Mouse (Mus musculus): ENCODE results near the gene Auts2. TPM values are rescaled to one million over a fixed set of nuclear protein-coding genes. Genes with fewer than 3 reads are reported as not detected.

Auts2 gene
- polyA plus RNA-seq, 2 experiments: 38.3 to 50.8 TPM

DNA sequence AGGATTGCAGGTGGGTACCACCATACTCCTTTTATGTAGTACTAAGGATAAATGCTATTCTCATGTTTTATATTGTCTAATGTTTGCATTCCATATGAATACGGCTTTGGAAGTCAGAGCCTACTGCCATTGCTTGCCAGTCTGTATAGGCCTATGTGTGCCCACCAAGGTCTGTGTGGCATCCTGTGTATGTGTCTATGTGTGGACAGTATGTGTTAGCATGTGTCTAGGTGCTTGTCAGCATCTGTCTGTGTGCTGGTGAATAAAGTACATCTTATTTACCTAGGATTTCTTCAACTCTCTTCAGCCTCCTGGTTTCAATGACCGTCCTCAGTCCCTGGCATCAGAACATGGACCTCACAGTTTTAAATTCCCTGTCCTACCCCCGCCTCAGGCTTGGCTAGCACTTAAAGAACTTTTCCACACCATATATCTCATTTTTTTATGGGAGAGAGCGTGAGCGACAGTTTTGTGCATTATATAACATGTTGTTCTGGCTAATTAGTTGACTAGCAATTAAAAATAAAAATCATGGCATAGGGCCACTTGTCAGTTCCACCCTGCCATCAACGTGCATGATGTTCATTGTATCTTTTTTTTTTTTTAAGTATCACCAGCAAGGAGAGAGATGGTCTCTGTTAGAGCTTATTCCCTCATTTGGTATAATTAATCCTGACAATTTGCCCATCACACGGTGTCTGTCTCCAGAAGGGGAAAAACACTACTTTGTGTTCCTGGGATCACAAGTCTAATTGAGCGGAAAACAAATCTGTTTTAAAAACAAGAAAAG is 587.7 kb downstream of the Auts2 start:
- DNase-seq (ENCODE audit: low spot score) (no peak), ATAC-seq (ENCODE audit: low FRiP score, low read depth) (no peak)
- Histone ChIP-seq H3K4me1 (ENCODE audit: control insufficient read depth, insufficient read depth, low read length) (peaks cover 6% of the 10 kb centered on the region), H3K4me2 (replicated peaks; ENCODE audit: low read depth, low read length, severe bottlenecking) (no peak overlapping the region), H3K27ac (replicated peaks; ENCODE audit: low read depth, low read length) (no peak overlapping the region), H3K36me3 (ENCODE audit: control insufficient read depth, insufficient read depth, low read length) (no peaks in the 10 kb centered on the region), H3K9ac (ENCODE audit: low read depth, low read length, severe bottlenecking) (no peak overlapping the region), H3K27me3 (ENCODE audit: control insufficient read depth, insufficient read depth, low read length) (no peaks in the 10 kb centered on the region), H3K9me3 (ENCODE audit: control insufficient read depth, low read length) (no peaks in the 10 kb centered on the region), H3K4me3 (replicated peaks; ENCODE audit: low read length) (no peak overlapping the region)
- no peak for TF ChIP-seq POLR2A (IDR thresholded peaks at IDR 0.05; ENCODE audit: borderline replicate concordance, extremely low read depth, insufficient read depth, insufficient read length)
- 70% methylated on average over 8 of the region's 8 CpGs for WGBS

- ATAC-seq (ENCODE audit: low FRiP score, low read depth) (peak; percentile 52; the same call in 1 of the 2 replicates), DNase-seq (ENCODE audit: low spot score) (peak; percentile 67)
- Histone ChIP-seq H3K9me3 (ENCODE audit: control insufficient read depth, low read length) (no peaks in the 10 kb centered on the region), H3K27me3 (ENCODE audit: control insufficient read depth, insufficient read depth, low read length) (no peaks in the 10 kb centered on the region), H3K4me1 (ENCODE audit: control insufficient read depth, insufficient read depth, low read length) (peaks cover 28% of the 10 kb centered on the region), H3K4me3 (replicated peaks; ENCODE audit: low read length) (no peak overlapping the region), H3K27ac (replicated peaks; ENCODE audit: low read depth, low read length) (no peak overlapping the region), H3K9ac (ENCODE audit: low read depth, low read length, severe bottlenecking) (no peak overlapping the region), H3K4me2 (replicated peaks; ENCODE audit: low read depth, low read length, severe bottlenecking) (no peak overlapping the region), H3K36me3 (ENCODE audit: control insufficient read depth, insufficient read depth, low read length) (no peaks in the 10 kb centered on the region)
- WGBS: 18% methylated on average over 7 of the region's 7 CpGs
- no peak for TF ChIP-seq POLR2A (IDR thresholded peaks at IDR 0.05; ENCODE audit: borderline replicate concordance, extremely low read depth, insufficient read depth, insufficient read length)
Observed at GRCm38 (mm10) chr5:131948571-131949151, 594.5 kb downstream of the Auts2 start.

DNA sequence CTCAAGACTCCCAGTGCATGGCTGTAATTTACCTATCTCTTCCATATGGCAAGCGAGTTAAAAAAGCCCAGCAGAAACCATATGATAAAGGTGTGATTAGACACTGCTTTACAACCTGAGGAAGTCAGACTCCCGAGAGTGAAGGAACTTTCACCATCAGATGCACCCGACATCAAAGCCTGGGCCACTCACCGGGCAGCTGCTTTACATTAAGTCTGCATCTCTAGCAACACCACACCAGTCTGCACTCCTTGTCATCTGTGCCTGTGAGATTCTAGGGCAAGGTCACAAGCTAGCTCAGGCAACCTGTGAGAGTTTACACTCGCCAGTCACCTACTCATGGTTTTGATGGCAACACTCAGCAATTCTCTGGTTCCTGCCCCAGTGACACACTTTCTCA is 596.3 kb downstream of the Auts2 start:
- no peak overlapping the region for H3K9ac ChIP-seq (ENCODE audit: low read depth, low read length, severe bottlenecking)
- H3K36me3 ChIP-seq (ENCODE audit: control insufficient read depth, insufficient read depth, low read length): no peaks in the 10 kb centered on the region
- no peaks in the 10 kb centered on the region for H3K9me3 ChIP-seq (ENCODE audit: control insufficient read depth, low read length)
- no peak overlapping the region for H3K4me3 ChIP-seq (replicated peaks; ENCODE audit: low read length)
- H3K27ac ChIP-seq (replicated peaks; ENCODE audit: low read depth, low read length): no peak overlapping the region
- DNase-seq (ENCODE audit: low spot score) (no peak), ATAC-seq (ENCODE audit: low FRiP score, low read depth) (no peak)
- TF ChIP-seq POLR2A (IDR thresholded peaks at IDR 0.05; ENCODE audit: borderline replicate concordance, extremely low read depth, insufficient read depth, insufficient read length): no peak
- H3K4me2 ChIP-seq (replicated peaks; ENCODE audit: low read depth, low read length, severe bottlenecking): no peak overlapping the region
- WGBS: 28% methylated on average over 5 of the region's 5 CpGs
- no peaks in the 10 kb centered on the region for H3K27me3 ChIP-seq (ENCODE audit: control insufficient read depth, insufficient read depth, low read length)
- H3K4me1 ChIP-seq (ENCODE audit: control insufficient read depth, insufficient read depth, low read length): peaks cover 31% of the 10 kb centered on the region

DNA sequence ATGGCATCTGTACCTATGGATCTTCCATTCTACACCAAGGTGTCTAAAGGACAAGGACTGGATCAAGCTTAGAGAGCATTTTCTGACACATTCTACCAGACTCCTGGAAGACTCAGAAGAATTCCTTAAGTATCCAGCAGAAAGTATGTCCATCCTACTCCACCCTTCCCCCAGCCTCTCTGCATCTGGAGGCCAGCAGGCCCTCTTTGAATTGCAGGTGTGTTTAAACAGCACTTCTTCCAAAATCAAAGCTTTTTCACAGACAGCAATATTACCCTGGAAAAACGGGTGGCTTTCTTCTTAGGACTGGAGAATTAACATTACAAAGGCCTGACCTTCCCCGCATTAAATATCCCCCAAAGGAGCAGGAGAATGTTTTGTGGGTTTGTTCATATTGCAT is 598.4 kb downstream of the Auts2 start:
- Histone ChIP-seq H3K9ac (ENCODE audit: low read depth, low read length, severe bottlenecking) (no peak overlapping the region), H3K27me3 (ENCODE audit: control insufficient read depth, insufficient read depth, low read length) (no peaks in the 10 kb centered on the region), H3K9me3 (ENCODE audit: control insufficient read depth, low read length) (no peaks in the 10 kb centered on the region), H3K4me1 (ENCODE audit: control insufficient read depth, insufficient read depth, low read length) (peaks cover 34% of the 10 kb centered on the region), H3K4me3 (replicated peaks; ENCODE audit: low read length) (no peak overlapping the region), H3K36me3 (ENCODE audit: control insufficient read depth, insufficient read depth, low read length) (no peaks in the 10 kb centered on the region), H3K4me2 (replicated peaks; ENCODE audit: low read depth, low read length, severe bottlenecking) (no peak overlapping the region), H3K27ac (replicated peaks; ENCODE audit: low read depth, low read length) (no peak overlapping the region)
- no peak for TF ChIP-seq POLR2A (IDR thresholded peaks at IDR 0.05; ENCODE audit: borderline replicate concordance, extremely low read depth, insufficient read depth, insufficient read length)
- ATAC-seq (ENCODE audit: low FRiP score, low read depth) (no peak), DNase-seq (ENCODE audit: low spot score) (no peak)
- WGBS: 21% methylated on average over 2 of the region's 2 CpGs

- H3K27me3 ChIP-seq (ENCODE audit: control insufficient read depth, insufficient read depth, low read length): no peaks in the 10 kb centered on the region
- no peak overlapping the region for H3K4me3 ChIP-seq (replicated peaks; ENCODE audit: low read length)
- TF ChIP-seq POLR2A (IDR thresholded peaks at IDR 0.05; ENCODE audit: borderline replicate concordance, extremely low read depth, insufficient read depth, insufficient read length): no peak
- no peak overlapping the region for H3K27ac ChIP-seq (replicated peaks; ENCODE audit: low read depth, low read length)
- no peak overlapping the region for H3K9ac ChIP-seq (ENCODE audit: low read depth, low read length, severe bottlenecking)
- H3K9me3 ChIP-seq (ENCODE audit: control insufficient read depth, low read length): no peaks in the 10 kb centered on the region
- 0 out of 2 replicates have a peak, but pooled peaks cover 3% of the 10 kb centered on the region for H3K4me1 ChIP-seq (ENCODE audit: control insufficient read depth, insufficient read depth, low read length)
- no peak for DNase-seq (ENCODE audit: low spot score)
- no peak for ATAC-seq (ENCODE audit: low FRiP score, low read depth)
- WGBS: 83% methylated on average over 7 of the region's 7 CpGs
- H3K36me3 ChIP-seq (ENCODE audit: control insufficient read depth, insufficient read depth, low read length): no peaks in the 10 kb centered on the region
- no peak overlapping the region for H3K4me2 ChIP-seq (replicated peaks; ENCODE audit: low read depth, low read length, severe bottlenecking)
Observed at GRCm38 (mm10) chr5:131928696-131929095, 614.4 kb downstream of the Auts2 start.

Measured in limb, embryonic 14.5 days (tissue).